Mouse (Mus musculus) R1 (cell line): ENCODE measurements at regions not wholly inside any gene's neighbourhood (a gene's known extent, or its start where the extent isn't known, plus 50 kb on each side); places are given as distances from the start of the nearest gene placed in this dataset.

Experiments used
- DNase-seq: peaks from one replicate; pipeline ENCODE4 v3.0.0-alpha.2; 2018; ENCODE audit warnings: low read depth, low spot score

GRCm38 (mm10) chr5:44416844-44417589 is 190.6 kb upstream of the Tapt1 start:
- no peak for DNase-seq

GRCm38 (mm10) chr5:44414441-44414840 is 188.0 kb upstream of the Tapt1 start:
- DNase-seq: no peak

- DNase-seq: no peak
Observed at GRCm38 (mm10) chr5:44403300-44403699, 176.9 kb upstream of the Tapt1 start.

- no peak for DNase-seq
Observed at GRCm38 (mm10) chr5:44400573-44401332, 174.3 kb upstream of the Tapt1 start.

- no peak for DNase-seq
Observed at GRCm38 (mm10) chr5:44387237-44387810, 160.9 kb upstream of the Tapt1 start.

GRCm38 (mm10) chr5:44386176-44386575 is 159.8 kb upstream of the Tapt1 start:
- DNase-seq: no peak

GRCm38 (mm10) chr5:44383049-44383448 is 156.6 kb upstream of the Tapt1 start:
- DNase-seq: no peak

GRCm38 (mm10) chr5:44370006-44370405 is 143.6 kb upstream of the Tapt1 start:
- DNase-seq: no peak

- DNase-seq: no peak
Observed at GRCm38 (mm10) chr5:44352324-44352723, 125.9 kb upstream of the Tapt1 start.

- no peak for DNase-seq
Observed at GRCm38 (mm10) chr5:44341457-44342014, 115.1 kb upstream of the Tapt1 start.

GRCm38 (mm10) chr5:44338662-44339061 is 112.2 kb upstream of the Tapt1 start:
- DNase-seq: no peak

GRCm38 (mm10) chr5:44335756-44336155 is 109.3 kb upstream of the Tapt1 start:
- DNase-seq: no peak

- no peak for DNase-seq
Observed at GRCm38 (mm10) chr5:44319626-44320025, 93.2 kb upstream of the Tapt1 start.

GRCm38 (mm10) chr5:44306769-44307557 is 80.5 kb upstream of the Tapt1 start:
- no peak for DNase-seq

- DNase-seq: peak; percentile 61
Observed at GRCm38 (mm10) chr5:44303886-44304855, 77.7 kb upstream of the Tapt1 start.

GRCm38 (mm10) chr5:44284384-44284783 is 58.0 kb upstream of the Tapt1 start:
- DNase-seq: peak; percentile 70
